Mouse (Mus musculus): ENCODE data around the gene Prune1. TPM values are rescaled to one million over a fixed set of nuclear protein-coding genes. Genes with fewer than 3 reads are reported as not detected.

The Prune1 gene
- total and polyA plus RNA-seq, 3 experiments: 28.5 to 51.8 TPM; not detected in 1

DNA sequence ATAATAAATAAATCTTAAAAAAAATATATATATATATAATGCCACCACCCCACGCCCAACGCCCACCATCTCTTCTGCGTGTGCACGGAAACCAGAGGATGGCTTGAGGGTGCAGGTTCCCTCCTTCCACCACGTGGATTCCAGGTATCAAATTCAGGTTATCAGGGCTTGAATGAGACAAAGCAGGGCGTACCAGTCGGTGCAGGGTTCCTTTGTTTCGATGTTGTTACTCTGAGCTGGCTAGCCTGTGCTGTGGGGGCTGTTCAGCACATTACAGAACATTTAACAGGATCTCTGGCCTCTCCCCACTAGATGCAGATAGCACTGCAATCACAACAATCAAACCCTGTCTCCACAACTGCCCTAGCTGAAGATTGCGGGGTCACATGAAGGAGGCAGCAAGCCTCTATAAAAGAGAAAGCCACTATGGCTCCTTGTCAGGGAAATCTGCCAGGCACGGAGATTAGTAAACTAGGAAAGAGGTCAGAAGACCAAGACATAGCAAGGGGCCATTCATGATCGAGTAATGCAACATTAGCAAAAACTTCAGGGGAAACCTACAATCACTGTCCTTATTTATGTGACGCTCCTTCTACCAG lies 11.0 kb downstream of the Prune1 start:
- Histone ChIP-seq H3K27me3 (ENCODE audit: control insufficient read depth in 1 of 2, insufficient read depth in 2 of 2, low read length in 2 of 2) (no peaks in the 10 kb centered on the region), H3K9me3 (replicated peaks; ENCODE audit: insufficient read depth, low read length) (no peaks in the 10 kb centered on the region), H3K4me3 (ENCODE audit: control insufficient read depth in 1 of 2, insufficient read depth in 1 of 2, low read depth in 2 of 2, low read length in 2 of 2) (no peak overlapping the region), H3K4me1 (ENCODE audit: control insufficient read depth in 1 of 2, insufficient read depth in 2 of 2, low read length in 2 of 2) (peaks cover 9 to 15% of the 10 kb centered on the region in 2 experiments), H3K9ac (ENCODE audit: control insufficient read depth, low read depth, low read length, poor library complexity, severe bottlenecking) (no peak overlapping the region), H3K79me2 (ENCODE audit: control insufficient read depth, insufficient read depth, low read length, poor library complexity) (0 out of 2 replicates have a peak, but pooled peaks cover 2% of the 10 kb centered on the region), H3K36me3 (ENCODE audit: control insufficient read depth in 1 of 2, insufficient read depth in 2 of 2, low read length in 2 of 2) (peaks cover 8 to 10% of the 10 kb centered on the region in 2 experiments), H3K27ac (ENCODE audit: control insufficient read depth, low read depth, low read length) (no peak overlapping the region)
- DNase-seq (ENCODE audit: low read depth, low spot score): no peak
- no peak for TF ChIP-seq SIN3A (IDR thresholded peaks at IDR 0.05; ENCODE audit: low read length)
- TF ChIP-seq MAZ (IDR thresholded peaks at IDR 0.05; ENCODE audit: low read depth, low read length): no peak
- no peak for TF ChIP-seq CHD1 (IDR thresholded peaks at IDR 0.05; ENCODE audit: low read depth, low read length)
- TF ChIP-seq TCF12 (IDR thresholded peaks at IDR 0.05; ENCODE audit: low read depth, low read length): no peak
- TF ChIP-seq ZNF384 (IDR thresholded peaks at IDR 0.05; ENCODE audit: low read depth, low read length): no peak
- TF ChIP-seq CTCF (IDR thresholded peaks at IDR 0.05 in 2 of 3, conservative IDR thresholded peaks at IDR 0.05 in 1 of 3; ENCODE audit: control insufficient read depth in 1 of 3, insufficient read depth in 1 of 3, low read depth in 2 of 3, low read length in 3 of 3, poor library complexity in 1 of 3, severe bottlenecking in 1 of 3): no peak
- TF ChIP-seq POLR2AphosphoS5 (IDR thresholded peaks at IDR 0.05; ENCODE audit: borderline replicate concordance, low read depth, low read length): no peak
- TF ChIP-seq POLR2AphosphoS2 (IDR thresholded peaks at IDR 0.05; ENCODE audit: low read length): no peak
- no peak for TF ChIP-seq ELF1 (IDR thresholded peaks at IDR 0.05; ENCODE audit: low read depth, low read length)
- TF ChIP-seq MAX (IDR thresholded peaks at IDR 0.05; ENCODE audit: low read length): no peak
- no peak for TF ChIP-seq ZMIZ1 (IDR thresholded peaks at IDR 0.05; ENCODE audit: low read depth, low read length)
- TF ChIP-seq MYB (IDR thresholded peaks at IDR 0.05; ENCODE audit: low read depth, low read length): no peak
- no peak for TF ChIP-seq MEF2A (IDR thresholded peaks at IDR 0.05; ENCODE audit: extremely low read depth, insufficient replicate concordance, low read depth, low read length, poor library complexity, severe bottlenecking)
- no peak for TF ChIP-seq USF1 (IDR thresholded peaks at IDR 0.05; ENCODE audit: low read depth, low read length)
- TF ChIP-seq ETS1 (IDR thresholded peaks at IDR 0.05; ENCODE audit: low read depth, low read length): no peak
- TF ChIP-seq JUND (IDR thresholded peaks at IDR 0.05; ENCODE audit: low read depth, low read length): no peak
- TF ChIP-seq POLR2A (IDR thresholded peaks at IDR 0.05; ENCODE audit: control insufficient read depth in 1 of 2, insufficient read depth in 1 of 2, low read depth in 1 of 2, low read length in 2 of 2, poor library complexity in 1 of 2): no peak
- TF ChIP-seq UBTF (IDR thresholded peaks at IDR 0.05; ENCODE audit: borderline replicate concordance, insufficient read depth, low read depth, low read length): no peak
- TF ChIP-seq GABPA (IDR thresholded peaks at IDR 0.05; ENCODE audit: low read depth, low read length): no peak
- TF ChIP-seq ZC3H11A (IDR thresholded peaks at IDR 0.05; ENCODE audit: low read depth, low read length): no peak

DNA sequence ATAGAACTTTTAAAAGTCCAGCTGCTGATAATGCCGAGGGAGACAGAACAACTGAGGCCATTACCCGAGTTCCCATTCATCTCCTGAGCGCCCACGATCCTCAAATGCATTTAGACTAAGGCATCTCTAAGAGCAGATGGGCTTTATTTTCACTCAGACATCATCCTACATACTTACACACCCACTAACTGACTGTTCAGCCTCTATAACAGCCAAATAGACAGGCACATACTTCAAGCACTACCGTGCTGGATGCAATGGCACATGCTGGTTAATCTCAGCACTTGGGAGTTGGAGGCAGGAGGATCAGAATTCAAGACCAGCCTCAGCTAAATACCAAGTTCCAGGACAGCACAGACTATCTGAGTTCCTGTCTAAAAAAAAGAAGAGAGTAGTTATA lies 12.1 kb downstream of the Prune1 start:
- Histone ChIP-seq H3K9ac (ENCODE audit: control insufficient read depth, low read depth, low read length, poor library complexity, severe bottlenecking) (no peak overlapping the region), H3K36me3 (ENCODE audit: control insufficient read depth in 1 of 2, insufficient read depth in 2 of 2, low read length in 2 of 2) (peaks cover 0 to 10% of the 10 kb centered on the region in 2 experiments; a peak in 2 of 4 replicates)

More for the DNA sequence above, 12.1 kb downstream of the Prune1 start:
- H3K79me2 ChIP-seq (ENCODE audit: control insufficient read depth, insufficient read depth, low read length, poor library complexity): no peaks in the 10 kb centered on the region
- TF ChIP-seq UBTF (IDR thresholded peaks at IDR 0.05; ENCODE audit: borderline replicate concordance, insufficient read depth, low read depth, low read length) (no peak), POLR2AphosphoS2 (IDR thresholded peaks at IDR 0.05; ENCODE audit: low read length) (no peak)
- no peak for DNase-seq (ENCODE audit: low read depth, low spot score)
- H3K9me3 ChIP-seq (replicated peaks; ENCODE audit: insufficient read depth, low read length): no peaks in the 10 kb centered on the region
- H3K27me3 ChIP-seq (ENCODE audit: control insufficient read depth in 1 of 2, insufficient read depth in 2 of 2, low read length in 2 of 2): no peaks in the 10 kb centered on the region
- H3K4me1 ChIP-seq (ENCODE audit: control insufficient read depth in 1 of 2, insufficient read depth in 2 of 2, low read length in 2 of 2): peaks cover 0 to 5% of the 10 kb centered on the region in 2 experiments; a peak in 1 of 4 replicates
- no peak overlapping the region for H3K4me3 ChIP-seq (ENCODE audit: control insufficient read depth in 1 of 2, insufficient read depth in 1 of 2, low read depth in 2 of 2, low read length in 2 of 2)
- no peak overlapping the region for H3K27ac ChIP-seq (ENCODE audit: control insufficient read depth, low read depth, low read length)
